Mouse (Mus musculus): Measurements from ENCODE around the gene Mrpl27.
"Not testable (repeated sequence)": the region's sequence is repeated elsewhere in the genome, so short reads cannot be mapped to it uniquely, and the experiment has no call there.

Mrpl27 gene

DNA sequence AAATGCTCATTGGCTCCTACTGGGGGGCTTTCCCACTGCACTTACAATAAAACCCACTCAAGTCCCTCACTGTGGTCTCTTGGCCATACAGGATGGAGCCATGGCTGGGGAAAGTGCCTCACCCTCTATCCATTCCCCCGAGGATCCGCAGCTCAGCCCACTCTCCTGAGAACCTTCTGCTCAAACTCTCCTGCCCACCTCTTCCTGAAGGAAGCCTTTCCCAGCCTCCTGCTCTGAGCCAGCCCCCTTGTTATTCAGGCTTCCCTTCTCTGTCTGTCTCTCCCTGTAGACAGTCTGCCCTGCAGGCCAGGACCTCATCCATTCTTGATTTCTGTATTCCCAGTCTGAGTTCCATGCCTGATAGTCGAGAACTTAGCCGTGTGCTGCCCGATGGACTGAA is 21.4 kb downstream of the Mrpl27 start:
- DNase-seq (ENCODE audit: low spot score in 2 of 2): no peak

- DNase-seq (ENCODE audit: low spot score in 2 of 2): no peak
Measured at GRCm38 (mm10) chr11:94675446-94675845, 21.9 kb downstream of the Mrpl27 start.

DNA sequence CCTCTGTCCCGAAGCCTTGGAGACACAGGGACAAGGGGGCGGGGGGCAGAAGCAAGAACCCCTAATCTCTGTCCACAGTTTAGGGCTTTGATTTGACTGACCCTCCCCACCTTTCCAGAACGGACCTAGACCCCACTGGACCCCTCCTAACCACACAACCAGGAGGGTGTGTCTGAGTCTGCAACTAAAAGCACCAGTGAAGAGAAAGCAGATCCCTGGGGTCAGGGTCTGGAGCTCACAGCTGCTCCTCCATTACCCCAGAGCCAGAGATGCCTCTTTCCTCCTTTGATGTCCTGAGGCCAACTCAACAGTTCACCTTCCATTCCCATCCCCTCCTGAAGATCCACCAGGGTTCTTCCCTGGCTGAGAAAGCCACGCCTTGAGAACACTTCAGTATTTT is 22.7 kb downstream of the Mrpl27 start:
- DNase-seq (ENCODE audit: low spot score in 2 of 2): no peak

DNA sequence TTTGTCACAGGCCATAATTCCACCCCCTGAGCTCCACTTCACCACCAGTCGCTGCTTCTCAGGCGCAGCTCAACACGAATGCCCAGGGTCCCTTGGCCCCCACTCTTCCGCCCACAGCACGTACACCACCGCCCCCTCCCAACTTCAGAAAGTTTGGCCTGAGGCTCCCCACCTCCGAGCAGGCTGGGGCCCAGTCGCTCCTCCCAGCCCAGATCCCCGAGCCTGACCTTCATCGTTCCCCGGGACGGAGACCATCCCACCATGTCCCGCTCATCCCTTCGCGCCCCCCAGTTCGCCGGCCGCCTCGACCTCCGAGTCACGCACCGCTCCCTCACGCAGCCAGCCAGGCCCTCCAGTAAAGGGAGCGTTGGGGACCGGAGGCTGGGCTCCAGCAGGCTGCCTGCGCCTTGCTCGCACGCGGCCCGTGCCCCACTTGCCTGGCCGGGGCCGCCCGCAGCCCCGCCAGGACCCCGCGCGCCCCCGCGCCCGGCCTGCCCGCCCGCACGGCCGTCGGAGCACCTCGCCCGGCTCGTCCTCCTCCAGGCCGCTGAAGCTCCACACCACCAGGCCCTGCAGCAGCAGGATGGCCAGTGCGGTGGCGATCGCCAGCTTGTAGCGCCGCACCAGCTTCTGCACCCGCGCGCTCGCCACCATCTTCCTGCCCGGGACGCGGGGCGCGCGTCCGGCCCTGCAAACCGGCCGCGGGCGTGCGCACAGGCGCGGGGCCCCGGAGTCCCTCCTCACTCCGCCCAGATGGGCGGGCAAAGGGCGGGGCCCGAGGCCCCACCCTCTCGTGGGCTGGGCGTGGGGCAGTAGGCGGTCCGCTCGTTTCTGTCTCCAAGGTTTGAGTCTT is 23.4 kb downstream of the Mrpl27 start, which contains the start of gene Xylt2:
Xylt2 (minus strand) TSS at position 762 of the 853 bp plus-strand sequence.
- peak; percentile 65 to 84 for DNase-seq (ENCODE audit: low spot score in 2 of 2)

DNA sequence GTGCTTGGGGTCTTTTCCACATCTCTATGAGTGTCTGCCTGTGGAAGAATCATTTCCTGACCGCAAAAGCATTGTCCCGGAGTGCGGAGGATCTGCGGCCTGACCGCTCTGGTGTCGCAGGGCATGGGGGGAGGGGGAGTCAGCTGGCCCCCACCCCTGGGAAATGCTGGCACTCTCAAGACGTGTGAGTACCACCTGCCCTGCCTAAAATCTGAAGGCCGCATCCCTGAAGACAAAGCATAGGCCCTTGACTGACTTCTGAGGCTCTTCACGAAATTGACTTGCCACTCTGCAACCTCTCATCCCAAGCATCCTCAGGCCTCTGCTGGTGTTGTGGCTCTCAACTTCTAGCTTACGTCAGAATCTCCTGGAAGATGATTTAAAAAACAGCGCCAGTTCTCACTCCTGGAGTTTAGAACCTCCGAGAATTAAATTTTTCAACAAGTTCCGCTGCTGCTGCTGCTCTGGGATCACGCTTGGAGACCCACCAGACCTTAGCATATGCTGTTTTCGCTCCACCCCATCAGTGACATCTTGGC is 24.1 kb downstream of the Mrpl27 start:
- DNase-seq (ENCODE audit: low spot score in 2 of 2): no peak

- no peak for DNase-seq (ENCODE audit: low spot score in 2 of 2)
Measured at GRCm38 (mm10) chr11:94680639-94681038, 27.1 kb downstream of the Mrpl27 start.

GRCm38 (mm10) chr11:94681640-94682039 is 28.1 kb downstream of the Mrpl27 start:
- DNase-seq (ENCODE audit: low spot score in 2 of 2): no peak

- DNase-seq (ENCODE audit: low spot score in 2 of 2): no peak
Measured at GRCm38 (mm10) chr11:94682427-94682826, 28.9 kb downstream of the Mrpl27 start.

GRCm38 (mm10) chr11:94687178-94687577 is 33.6 kb downstream of the Mrpl27 start:
- DNase-seq (ENCODE audit: low spot score in 2 of 2): no peak

- not testable (repeated sequence) for DNase-seq (ENCODE audit: low spot score in 2 of 2)
Measured at GRCm38 (mm10) chr11:94692502-94692901, 38.9 kb downstream of the Mrpl27 start.

GRCm38 (mm10) chr11:94695508-94695907 is 41.9 kb downstream of the Mrpl27 start:
- DNase-seq (ENCODE audit: low spot score in 2 of 2): no peak

- DNase-seq (ENCODE audit: low spot score in 2 of 2): no peak
Measured at GRCm38 (mm10) chr11:94697140-94697539, 43.6 kb downstream of the Mrpl27 start.

GRCm38 (mm10) chr11:94697703-94698464 is 44.3 kb downstream of the Mrpl27 start:
- DNase-seq (ENCODE audit: low spot score in 2 of 2): no peak

- DNase-seq (ENCODE audit: low spot score in 2 of 2): no peak
Measured at GRCm38 (mm10) chr11:94699399-94699798, 45.8 kb downstream of the Mrpl27 start.

- no peak for DNase-seq (ENCODE audit: low spot score in 2 of 2)
Measured at GRCm38 (mm10) chr11:94701401-94702215, 48.0 kb downstream of the Mrpl27 start.

GRCm38 (mm10) chr11:94702216-94702610 is 48.6 kb downstream of the Mrpl27 start:
- DNase-seq (ENCODE audit: low spot score in 2 of 2): no peak

DNA sequence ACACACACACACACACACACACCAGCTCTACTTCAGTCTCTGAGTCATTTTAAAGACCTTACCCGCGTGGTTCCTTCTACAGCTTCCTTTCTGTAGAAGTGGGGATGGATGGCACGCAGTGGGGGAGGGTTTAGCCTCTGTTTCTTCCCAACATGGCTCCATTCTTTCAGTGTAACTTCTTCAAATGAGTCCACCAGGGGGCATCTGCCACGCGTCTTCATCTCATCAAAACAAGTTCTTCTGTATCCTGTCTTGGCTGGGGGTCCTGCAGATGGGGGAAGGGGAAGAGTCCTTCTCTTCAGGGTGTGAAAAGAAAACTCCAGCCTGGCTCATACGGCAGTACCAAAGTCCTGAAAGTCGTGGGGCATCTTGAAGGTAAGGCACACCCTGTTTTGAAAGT is 50.5 kb downstream of the Mrpl27 start:
- no peak for DNase-seq (ENCODE audit: low spot score in 2 of 2)

DNA sequence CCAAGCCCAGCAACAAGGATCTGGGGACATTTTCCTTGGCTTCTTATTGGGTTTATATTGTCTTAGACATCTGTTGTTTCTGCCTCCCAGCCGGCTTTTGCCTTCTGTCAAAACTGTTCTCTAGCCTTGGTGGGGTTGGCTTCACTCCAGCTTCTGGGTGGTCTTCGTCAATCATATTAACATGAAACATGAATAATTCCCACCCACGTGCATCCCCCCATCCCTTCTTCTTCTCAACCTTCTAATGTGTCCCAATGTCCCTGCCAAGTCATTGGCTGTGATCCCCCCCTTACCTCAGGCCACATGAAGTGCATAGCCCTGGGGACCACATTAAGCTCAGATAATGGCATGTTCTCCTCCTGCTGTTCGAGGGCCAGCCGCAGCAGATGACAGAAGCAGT is 50.9 kb downstream of the Mrpl27 start, which contains the start of gene Gm11541:
Gm11541 (minus strand) TSS at position 28 of the 400 bp plus-strand sequence.
- no peak for DNase-seq (ENCODE audit: low spot score in 2 of 2)
